Mouse (Mus musculus) olfactory bulb, adult 2 months (tissue): ENCODE data around the gene Smpdl3a. TPM values are rescaled to one million over a fixed set of nuclear protein-coding genes. Genes with fewer than 3 reads are reported as not detected.

Experiments
- H3K27ac ChIP-seq: fragments of 200-500 bp; 2 replicates; pipeline ENCODE4 v1.5.1; 2012; ENCODE audit warnings: low read depth, low read length; ENCODE audit not compliant: insufficient read depth
- H3K4me1 ChIP-seq: fragments of 200-500 bp; 2 replicates; pipeline ENCODE4 v1.6.1; 2012; ENCODE audit warnings: low read length; ENCODE audit not compliant: control insufficient read depth, insufficient read depth
- H3K4me3 ChIP-seq: fragments of 200-500 bp; 2 replicates; pipeline ENCODE4 v1.5.1; 2012; ENCODE audit warnings: mild to moderate bottlenecking, low read depth, low read length, moderate library complexity; ENCODE audit not compliant: insufficient read depth
- CTCF ChIP-seq: fragments of 200-500 bp; IDR thresholded peaks from 2 replicates; pipeline ENCODE4 v1.5.1; 2012; ENCODE audit warnings: low read depth, mild to moderate bottlenecking, low read length, moderate library complexity; ENCODE audit not compliant: insufficient read depth
- POLR2A ChIP-seq: fragments of 200-500 bp; IDR thresholded peaks from 2 replicates; pipeline ENCODE4 v1.6.1; 2012; ENCODE audit warnings: mild to moderate bottlenecking, low read depth, low read length, moderate library complexity; ENCODE audit not compliant: insufficient read depth
- WGBS: fragments of 180-500 bp; shearing (Covaris S2); methylation state at CpG from one replicate; pipeline ENCODE4 v1.1.7; 2018; 5-methylcytosine and 5-hydroxymethylcytosine counted together
- polyA plus RNA-seq: library from polyadenylated mRNA; stranded (reverse); fragments of >200 nt; gene quantifications from 2 replicates; pipeline ENCODE4 v1.2.4, GENCODE M21; 2012; ENCODE audit warnings: low replicate concordance; ENCODE audit not compliant: missing spikeins, insufficient read depth, insufficient read length

Gene Smpdl3a
- polyA plus RNA-seq, 1 experiment, result not detected

- H3K27ac ChIP-seq, result no peak overlapping the region
- TF ChIP-seq CTCF (no peak), POLR2A (no peak)
- WGBS, result 60% methylated on average over 6 of the region's 6 CpGs
- no peak overlapping the region for H3K4me3 ChIP-seq
- H3K4me1 ChIP-seq, result no peaks in the 10 kb centered on the region
These were observed 54.0 kb downstream of the Smpdl3a start for GRCm38 (mm10) chr10:57847916-57848682.

Other genes starting within 250 kb of the Smpdl3a start
- not detected in 2 replicates for gene Pkib, start 162.4 kb upstream of the Smpdl3a start, polyA plus RNA-seq
- gene Fabp7, start 9.5 kb upstream of the Smpdl3a start, polyA plus RNA-seq, result 523 TPM in 1 of 2 replicates, not detected in the other